Mouse (Mus musculus) midbrain, embryonic 15.5 days (tissue): ENCODE results near the gene Tspan14. TPM values are rescaled to one million over a fixed set of nuclear protein-coding genes. Genes with fewer than 3 reads are reported as not detected.

ENCODE experiments used
- ATAC-seq: fragments of 200-750 bp; cut with Nextera tagmentation; replicated peaks from 2 replicates; pipeline ENCODE4 v1.8.0; 2017; ENCODE audit warnings: moderate TSS enrichment
- H3K27ac ChIP-seq: fragments of 300-500 bp; sonication (generic); 2 replicates; pipeline ENCODE4 v1.5.1; 2015; ENCODE audit warnings: mild to moderate bottlenecking, inconsistent platforms
- H3K27me3 ChIP-seq: fragments of 300-500 bp; sonication (generic); replicated peaks from 2 replicates; pipeline ENCODE4 v1.6.1; 2015; ENCODE audit warnings: inconsistent platforms
- H3K36me3 ChIP-seq: fragments of 300-500 bp; sonication (generic); replicated peaks from 2 replicates; pipeline ENCODE4 v1.6.1; 2015; ENCODE audit warnings: inconsistent platforms
- H3K4me1 ChIP-seq: fragments of 300-500 bp; sonication (generic); 2 replicates; pipeline ENCODE4 v1.6.1; 2015; ENCODE audit warnings: inconsistent platforms
- H3K4me2 ChIP-seq: fragments of 300-500 bp; sonication (generic); 2 replicates; pipeline ENCODE4 v1.6.1; 2015; ENCODE audit warnings: inconsistent platforms, mild to moderate bottlenecking, moderate library complexity
- H3K4me3 ChIP-seq: fragments of 300-500 bp; sonication (generic); 2 replicates; pipeline ENCODE4 v1.5.1; 2015; ENCODE audit warnings: mild to moderate bottlenecking, inconsistent platforms
- H3K9ac ChIP-seq: fragments of 300-500 bp; sonication (generic); 2 replicates; pipeline ENCODE4 v1.6.1; 2015; ENCODE audit warnings: mild to moderate bottlenecking, inconsistent platforms
- H3K9me3 ChIP-seq: fragments of 300-500 bp; sonication (generic); 2 replicates; pipeline ENCODE4 v1.6.1; 2016; ENCODE audit warnings: inconsistent platforms
- WGBS: fragments of 180-500 bp; shearing (Covaris S2); methylation state at CpG from one replicate; pipeline ENCODE4 v1.1.7; 2015; ENCODE audit warnings: mixed read lengths; 5-methylcytosine and 5-hydroxymethylcytosine counted together
- polyA plus RNA-seq: library from polyadenylated mRNA; unstranded; fragments of >200 nt; fragmentation: Nextera tagmentation; extraction: Ambion mirVana; gene quantifications from 2 replicates; pipeline ENCODE4 v1.2.1, GENCODE M21; 2015

Gene Tspan14
- polyA plus RNA-seq, 1 experiment from 2014 or later, result 68.9 TPM

GRCm38 (mm10) chr14:40943802-40944201 lies 22.8 kb downstream of the Tspan14 start:
- H3K4me1 ChIP-seq, result no peaks in the 10 kb centered on the region
- H3K9ac ChIP-seq, result no peak overlapping the region
- no peaks in the 10 kb centered on the region for H3K36me3 ChIP-seq
- no peak overlapping the region for H3K4me3 ChIP-seq
- H3K27ac ChIP-seq, result no peak overlapping the region
- no peak for ATAC-seq
- WGBS, result 97% methylated on average over 2 of the region's 2 CpGs
- no peak overlapping the region for H3K4me2 ChIP-seq
- no peaks in the 10 kb centered on the region for H3K27me3 ChIP-seq
- no peaks in the 10 kb centered on the region for H3K9me3 ChIP-seq

- no peak overlapping the region for H3K27ac ChIP-seq
- H3K27me3 ChIP-seq, result no peaks in the 10 kb centered on the region
- H3K4me3 ChIP-seq, result no peak overlapping the region
- ATAC-seq, result no peak
- no peaks in the 10 kb centered on the region for H3K4me1 ChIP-seq
- no peak overlapping the region for H3K9ac ChIP-seq
- H3K9me3 ChIP-seq, result no peaks in the 10 kb centered on the region
- 82% methylated on average over 2 of the region's 2 CpGs for WGBS
- no peak overlapping the region for H3K4me2 ChIP-seq
- no peaks in the 10 kb centered on the region for H3K36me3 ChIP-seq
Observed at GRCm38 (mm10) chr14:40942429-40942828, 24.2 kb downstream of the Tspan14 start.

DNA sequence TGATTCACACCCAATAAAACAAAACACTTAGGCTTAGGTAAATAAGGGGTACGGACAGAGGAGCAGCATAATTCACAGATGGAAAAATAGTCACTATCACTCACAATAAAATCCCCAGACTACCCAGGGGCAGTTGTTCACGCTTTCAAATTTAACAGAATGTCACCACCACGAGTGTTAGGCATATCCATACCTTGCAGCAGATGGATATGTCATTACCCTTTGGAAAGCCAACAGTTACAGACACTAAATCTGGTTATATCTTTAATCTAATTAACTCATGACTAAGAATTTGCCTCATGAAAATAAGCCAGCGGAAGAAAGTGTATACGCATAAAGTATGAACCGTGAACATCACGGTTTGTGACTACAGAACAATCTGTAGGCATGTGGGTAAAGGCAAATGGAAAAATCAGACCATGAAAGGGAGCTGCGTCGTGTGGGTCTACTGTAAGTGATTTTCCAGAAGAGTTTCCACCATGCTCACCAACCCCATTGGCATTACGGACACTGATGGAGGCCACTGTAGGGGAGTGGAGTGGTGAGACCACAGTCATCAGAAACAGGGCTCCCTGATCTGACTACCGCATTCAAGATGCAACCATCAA lies 28.1 kb downstream of the Tspan14 start:
- no peak for ATAC-seq
- Histone ChIP-seq H3K27me3 (no peaks in the 10 kb centered on the region), H3K36me3 (no peaks in the 10 kb centered on the region), H3K9me3 (no peaks in the 10 kb centered on the region), H3K4me2 (no peak overlapping the region), H3K4me1 (no peaks in the 10 kb centered on the region), H3K27ac (no peak overlapping the region), H3K9ac (no peak overlapping the region), H3K4me3 (no peak overlapping the region)
- 83% methylated on average over 11 of the region's 11 CpGs for WGBS

GRCm38 (mm10) chr14:40937052-40937451 lies 29.6 kb downstream of the Tspan14 start:
- Histone ChIP-seq H3K27ac (no peak overlapping the region), H3K4me2 (no peak overlapping the region), H3K4me3 (no peak overlapping the region), H3K36me3 (no peaks in the 10 kb centered on the region), H3K27me3 (no peaks in the 10 kb centered on the region), H3K9ac (no peak overlapping the region), H3K9me3 (no peaks in the 10 kb centered on the region), H3K4me1 (no peaks in the 10 kb centered on the region)
- 43% methylated on average over 4 of the region's 4 CpGs for WGBS
- no peak for ATAC-seq

DNA sequence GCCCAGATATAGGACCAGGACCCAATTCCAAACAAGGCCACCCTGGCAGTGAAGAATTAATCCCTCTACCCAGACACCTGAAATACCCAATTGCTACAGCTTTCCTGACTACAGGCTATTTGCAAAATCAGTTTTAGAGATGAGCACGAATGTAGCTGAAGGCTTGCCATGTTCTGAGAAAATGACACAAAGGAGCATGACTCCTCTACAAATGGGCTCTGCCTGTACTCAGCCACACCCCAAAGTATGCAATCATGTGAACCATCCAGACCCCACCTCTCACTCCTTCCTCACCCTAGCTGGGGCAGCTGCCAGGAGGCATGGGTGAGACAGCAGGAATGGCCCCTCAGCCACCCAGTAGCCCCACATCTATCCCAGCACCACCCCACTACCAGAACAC lies 31.1 kb downstream of the Tspan14 start:
- no peak overlapping the region for H3K4me2 ChIP-seq
- H3K4me3 ChIP-seq, result no peak overlapping the region
- H3K27ac ChIP-seq, result no peak overlapping the region
- H3K9me3 ChIP-seq, result no peaks in the 10 kb centered on the region
- H3K36me3 ChIP-seq, result no peaks in the 10 kb centered on the region
- WGBS, result 85% methylated on average over 1 of the region's 1 CpGs
- ATAC-seq, result no peak
- H3K4me1 ChIP-seq, result peaks cover 4% of the 10 kb centered on the region; the same call in 1 of the 2 replicates
- H3K27me3 ChIP-seq, result no peaks in the 10 kb centered on the region
- H3K9ac ChIP-seq, result no peak overlapping the region

- H3K9me3 ChIP-seq, result no peaks in the 10 kb centered on the region
- no peak overlapping the region for H3K9ac ChIP-seq
- no peak overlapping the region for H3K4me2 ChIP-seq
- no peaks in the 10 kb centered on the region for H3K36me3 ChIP-seq
- H3K4me1 ChIP-seq, result peaks cover 4% of the 10 kb centered on the region; the same call in 1 of the 2 replicates
- 86% methylated on average over 2 of the region's 2 CpGs for WGBS
- H3K27me3 ChIP-seq, result no peaks in the 10 kb centered on the region
- no peak overlapping the region for H3K4me3 ChIP-seq
- H3K27ac ChIP-seq, result no peak overlapping the region
- ATAC-seq, result no peak
Observed at GRCm38 (mm10) chr14:40935054-40935453, 31.6 kb downstream of the Tspan14 start.

DNA sequence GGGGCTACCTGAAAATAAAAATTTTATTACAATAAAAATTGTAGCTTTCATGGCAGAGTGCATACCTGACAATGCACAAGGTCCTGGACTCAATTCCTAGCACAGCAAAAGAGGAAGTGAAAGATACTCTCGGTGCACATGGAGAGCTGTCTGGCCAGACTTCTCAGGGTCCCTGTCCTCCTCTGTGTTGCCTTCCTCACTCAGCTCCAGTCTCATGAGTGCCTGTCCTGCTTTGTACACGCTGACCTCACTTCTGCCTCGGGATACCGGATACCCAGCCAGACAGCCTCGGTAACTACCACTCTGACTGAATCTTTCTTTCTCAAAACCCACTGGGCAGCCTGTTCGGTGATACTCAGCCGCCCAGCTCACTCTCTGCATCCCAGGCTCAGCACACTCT lies 33.3 kb downstream of the Tspan14 start:
- no peak overlapping the region for H3K27ac ChIP-seq
- H3K4me1 ChIP-seq, result peaks cover 4% of the 10 kb centered on the region; the same call in 1 of the 2 replicates
- no peaks in the 10 kb centered on the region for H3K27me3 ChIP-seq
- H3K9me3 ChIP-seq, result no peaks in the 10 kb centered on the region
- H3K9ac ChIP-seq, result no peak overlapping the region
- H3K4me3 ChIP-seq, result no peak overlapping the region
- H3K36me3 ChIP-seq, result no peaks in the 10 kb centered on the region
- ATAC-seq, result no peak
- WGBS, result 87% methylated on average over 7 of the region's 7 CpGs
- no peak overlapping the region for H3K4me2 ChIP-seq

- Histone ChIP-seq H3K36me3 (no peaks in the 10 kb centered on the region), H3K4me1 (peaks cover 4% of the 10 kb centered on the region; the same call in 1 of the 2 replicates), H3K27ac (no peak overlapping the region), H3K9me3 (no peaks in the 10 kb centered on the region), H3K9ac (no peak overlapping the region), H3K4me3 (no peak overlapping the region), H3K27me3 (no peaks in the 10 kb centered on the region), H3K4me2 (no peak overlapping the region)
- WGBS, result 92% methylated on average over 9 of the region's 9 CpGs
- ATAC-seq, result no peak
Observed at GRCm38 (mm10) chr14:40932225-40932624, 34.4 kb downstream of the Tspan14 start.

DNA sequence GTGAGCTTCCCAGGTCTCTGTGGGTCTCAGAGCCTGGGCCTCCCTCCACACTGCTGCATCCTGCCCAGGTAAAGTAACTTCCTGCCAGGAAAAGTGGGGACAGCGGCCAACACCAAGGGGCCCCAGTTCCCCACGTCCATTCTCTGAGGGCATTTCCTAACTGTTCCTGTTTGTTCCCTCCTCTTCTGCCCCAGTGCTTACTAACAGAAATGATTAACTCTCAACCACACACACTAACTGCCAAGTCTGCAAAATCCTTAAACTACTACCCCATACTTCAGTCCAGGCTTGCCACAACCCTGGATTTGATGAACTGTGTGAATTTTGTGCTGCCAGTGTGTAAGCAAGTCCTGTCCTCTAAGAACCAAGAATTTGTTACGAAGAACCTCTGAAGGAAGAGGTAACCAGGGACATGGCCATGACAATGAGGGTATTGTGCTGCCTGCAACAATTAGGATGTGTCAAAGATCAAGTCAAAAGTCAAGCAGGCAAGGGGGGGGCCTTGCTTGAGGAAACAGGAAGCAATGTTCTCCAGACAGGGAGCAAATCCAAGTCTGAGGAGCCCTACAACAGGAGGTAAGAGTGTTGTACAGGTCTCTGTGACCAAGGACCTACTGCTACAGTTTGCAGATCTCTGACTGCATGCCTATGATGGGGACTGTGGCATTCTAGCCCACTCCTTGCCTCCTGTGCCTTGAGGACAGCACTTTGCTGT lies 35.3 kb downstream of the Tspan14 start:
- WGBS, result 62% methylated on average over 3 of the region's 3 CpGs
- H3K9me3 ChIP-seq, result no peaks in the 10 kb centered on the region
- no peak overlapping the region for H3K27ac ChIP-seq
- no peaks in the 10 kb centered on the region for H3K27me3 ChIP-seq
- ATAC-seq, result no peak
- no peak overlapping the region for H3K4me3 ChIP-seq
- no peak overlapping the region for H3K4me2 ChIP-seq
- no peak overlapping the region for H3K9ac ChIP-seq
- H3K36me3 ChIP-seq, result no peaks in the 10 kb centered on the region
- H3K4me1 ChIP-seq, result peaks cover 4% of the 10 kb centered on the region; the same call in 1 of the 2 replicates

GRCm38 (mm10) chr14:40929943-40930342 lies 36.7 kb downstream of the Tspan14 start:
- H3K4me3 ChIP-seq, result no peak overlapping the region
- no peak overlapping the region for H3K4me2 ChIP-seq
- no peak overlapping the region for H3K27ac ChIP-seq
- H3K9me3 ChIP-seq, result no peaks in the 10 kb centered on the region
- WGBS, result 91% methylated on average over 2 of the region's 2 CpGs
- no peak overlapping the region for H3K9ac ChIP-seq
- no peaks in the 10 kb centered on the region for H3K36me3 ChIP-seq
- no peaks in the 10 kb centered on the region for H3K27me3 ChIP-seq
- ATAC-seq, result no peak
- H3K4me1 ChIP-seq, result peaks cover 4% of the 10 kb centered on the region; the same call in 1 of the 2 replicates

DNA sequence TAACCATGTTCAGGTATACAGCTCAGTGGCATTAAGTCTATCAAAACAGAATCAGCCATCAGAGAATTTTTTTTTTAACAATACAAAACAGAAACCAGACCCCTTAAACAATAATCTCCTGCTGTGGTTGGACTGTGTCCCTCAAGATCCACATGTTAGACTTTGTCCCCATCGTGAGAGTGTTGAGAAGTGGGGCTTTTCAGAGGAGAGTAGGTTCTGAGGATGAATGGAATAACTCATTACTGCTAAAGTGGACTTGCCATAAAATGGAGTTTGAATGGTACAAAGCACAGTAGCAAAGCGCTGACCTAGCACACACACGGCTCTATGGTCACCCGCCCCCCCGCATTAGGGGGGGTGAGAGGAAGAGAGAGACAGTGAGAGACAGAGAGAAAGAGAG lies 37.7 kb downstream of the Tspan14 start:
- Histone ChIP-seq H3K27ac (no peak overlapping the region), H3K4me1 (peaks cover 4% of the 10 kb centered on the region; the same call in 1 of the 2 replicates), H3K9me3 (no peaks in the 10 kb centered on the region), H3K36me3 (no peaks in the 10 kb centered on the region), H3K27me3 (no peaks in the 10 kb centered on the region), H3K4me2 (no peak overlapping the region), H3K4me3 (no peak overlapping the region), H3K9ac (no peak overlapping the region)
- 76% methylated on average over 5 of the region's 5 CpGs for WGBS
- no peak for ATAC-seq

- Histone ChIP-seq H3K9me3 (no peaks in the 10 kb centered on the region), H3K9ac (no peak overlapping the region), H3K4me2 (no peak overlapping the region), H3K4me3 (no peak overlapping the region), H3K36me3 (no peaks in the 10 kb centered on the region), H3K27me3 (no peaks in the 10 kb centered on the region), H3K4me1 (peaks cover 4% of the 10 kb centered on the region; the same call in 1 of the 2 replicates), H3K27ac (no peak overlapping the region)
- ATAC-seq, result peak; percentile 22; the same call in 1 of the 2 replicates
- WGBS, result 84% methylated on average over 2 of the region's 2 CpGs
Observed at GRCm38 (mm10) chr14:40927041-40927440, 39.6 kb downstream of the Tspan14 start.
